Comparison of ENCODE assay signal across 9 mouse cellular contexts in the genomic region with DNA sequence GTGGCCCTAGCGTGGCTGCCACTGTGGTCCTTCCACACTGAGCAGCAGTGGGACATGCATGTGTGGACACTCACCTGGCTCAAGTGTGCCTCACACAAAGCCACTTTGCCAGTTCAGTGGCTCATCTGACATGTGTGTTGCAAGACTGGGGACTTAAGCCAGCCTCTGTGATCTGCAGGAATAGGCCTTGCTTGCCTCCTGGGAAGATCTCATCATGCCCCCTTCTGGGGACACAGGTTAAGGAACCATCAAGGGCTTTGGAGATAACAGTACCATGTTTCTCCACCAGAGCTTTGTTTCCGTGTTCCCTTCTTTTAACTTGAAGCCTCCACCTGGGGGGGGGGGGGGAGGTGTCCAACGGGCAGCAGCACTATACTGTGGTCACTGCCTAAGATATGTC. TPM values are rescaled to one million over a fixed set of nuclear protein-coding genes. Genes with fewer than 3 reads are reported as not detected.
DNase-seq lines count a peak whose midpoint lies in the region; ATAC-seq and TF ChIP-seq lines count a peak whose summit lies in the region.
"Had no signal": no experiment of that assay in that cellular context is flagged by ENCODE, and none has a peak within 500 bp of the region (broad histone marks: within the 10 kb centered on the region; RNA-seq: fewer than 3 reads in every experiment).

No protein-coding gene starts in this region.

- 62% methylated on average over 3 of the region's 3 CpGs for WGBS in intestine, embryonic 14.5 days

- no peak for DNase-seq in layer of hippocampus, adult 2 months (ENCODE audit: low spot score in 2 of 2)
- no peak for DNase-seq in layer of hippocampus, adult 9-10 months (ENCODE audit: low spot score)
- DNase-seq in G1E (ENCODE audit: low spot score) = peak; percentile 31
- no peak for DNase-seq in intestine, embryonic 14.5 days (ENCODE audit: low spot score)
- DNase-seq in right cerebral cortex, postnatal 14 days = no peak
- no peak for DNase-seq in layer of hippocampus, adult 11-12 months (ENCODE audit: low spot score)
- DNase-seq in right cerebral cortex, postnatal 36 days (ENCODE audit: low spot score in 2 of 2) = no peak

- H3K27ac ChIP-seq in layer of hippocampus, adult 2 months = no peak overlapping the region
- no peak overlapping the region for H3K27ac ChIP-seq in intestine, embryonic 14.5 days (ENCODE audit: low read depth)
- H3K27ac ChIP-seq: macrophage had no signal

- peaks cover 69% of the 10 kb centered on the region for H3K4me1 ChIP-seq in G1E (ENCODE audit: insufficient read depth, low read depth, low read length)
- H3K4me1 ChIP-seq in intestine, embryonic 14.5 days (replicated peaks; ENCODE audit: control insufficient read depth, insufficient read depth, low read length) = no peaks in the 10 kb centered on the region

- H3K36me3 ChIP-seq in G1E (replicated peaks) = peaks cover 100% of the 10 kb centered on the region
- H3K36me3 ChIP-seq in intestine, embryonic 14.5 days (ENCODE audit: control insufficient read depth, insufficient read depth, low read length) = peaks cover 47% of the 10 kb centered on the region

- no peak overlapping the region for H3K4me2 ChIP-seq in intestine, embryonic 14.5 days (ENCODE audit: low read length)

- H3K4me3 ChIP-seq in layer of hippocampus, adult 2 months = no peak overlapping the region
- H3K4me3 ChIP-seq in G1E (ENCODE audit: low read depth, low read length) = no peak overlapping the region
- H3K4me3 ChIP-seq in intestine, embryonic 14.5 days (ENCODE audit: low read depth, low read length) = no peak overlapping the region

- H3K9ac ChIP-seq in intestine, embryonic 14.5 days (ENCODE audit: low read length) = no peak overlapping the region

- TF ChIP-seq CTCF in layer of hippocampus, adult 2 months (conservative IDR thresholded peaks at IDR 0.05) = peak; percentile 67
- TF ChIP-seq CTCF in G1E (IDR thresholded peaks at IDR 0.05; ENCODE audit: low read depth, low read length) = no peak

- no peaks in the 10 kb centered on the region for H3K9me3 ChIP-seq in G1E (replicated peaks)
- no peaks in the 10 kb centered on the region for H3K9me3 ChIP-seq in intestine, embryonic 14.5 days (ENCODE audit: control insufficient read depth, low read length)

- peak; percentile 45; the same call in 1 of the 2 replicates for ATAC-seq in G1E (ENCODE audit: extremely low read depth, insufficient number of reproducible peaks, low FRiP score, poor library complexity, severe bottlenecking)
- 0 out of 2 replicates have a peak, but pooled peaks have one; percentile 12 for ATAC-seq in intestine, embryonic 14.5 days (replicated peaks; ENCODE audit: low FRiP score, low TSS enrichment, low read depth)
- peak; percentile 31 for ATAC-seq in megakaryocyte-erythroid progenitor cell, adult 5-6 weeks (replicated peaks; ENCODE audit: low FRiP score, low TSS enrichment, poor library complexity, severe bottlenecking)

- H3K27me3 ChIP-seq in G1E (ENCODE audit: insufficient read depth, low read length) = no peaks in the 10 kb centered on the region
- H3K27me3 ChIP-seq in intestine, embryonic 14.5 days (replicated peaks; ENCODE audit: control insufficient read depth, insufficient read depth, low read length) = no peaks in the 10 kb centered on the region

RNA-seq across cellular contexts. Expression of gene Usp42, which starts 35.8 kb away (rescaled TPM):
- total RNA-seq in layer of hippocampus, adult 2 months (2021) = 10 to 100 TPM; 20.2 to 20.8 TPM
- total RNA-seq in G1E (2014; fragmentation: Nextera tagmentation) = 34.7 and 39.2 TPM in 2 replicates
- 5.6 and 5.8 TPM in 2 replicates for total RNA-seq in G1E (2017)
- polyA plus RNA-seq in G1E (2012) = 21.3 and 23.4 TPM in 2 replicates
- polyA plus RNA-seq in intestine, embryonic 14.5 days (2014; fragmentation: Nextera tagmentation; extraction: Ambion mirVana) = 19.5 and 20.4 TPM in 2 replicates
- 11.0 and 15.7 TPM in 2 replicates for total RNA-seq in megakaryocyte-erythroid progenitor cell, adult 5-6 weeks (2014; fragmentation: Nextera tagmentation)
- 9.2 and 18.7 TPM in 2 replicates for total RNA-seq in megakaryocyte-erythroid progenitor cell, adult 5-6 weeks (2017)
